Mouse (Mus musculus) C2C12 (cell line): ENCODE measurements around the gene Pdzd3.

Experiments used
- CEBPB ChIP-seq: IDR thresholded peaks from one replicate; pipeline ENCODE4 v1.6.1; 2011; ENCODE audit warnings: low read depth, mild to moderate bottlenecking, control low read depth, moderate library complexity
- CTCF ChIP-seq: IDR thresholded peaks from one replicate; pipeline ENCODE4 v1.5.1; 2011; ENCODE audit not compliant: control insufficient read depth, insufficient read depth, insufficient read length
- FOSL1 ChIP-seq: IDR thresholded peaks from one replicate; pipeline ENCODE4 v1.8.0; 2011; ENCODE audit warnings: mild to moderate bottlenecking, low read length; ENCODE audit not compliant: poor library complexity, insufficient read depth, severe bottlenecking
- MAX ChIP-seq: IDR thresholded peaks from one replicate; pipeline ENCODE4 v1.6.1; 2011; ENCODE audit warnings: mild to moderate bottlenecking, control low read depth
- MYOD1 ChIP-seq: IDR thresholded peaks from one replicate; pipeline ENCODE4 v1.6.1; 2011; ENCODE audit warnings: low read depth; ENCODE audit not compliant: control insufficient read depth, insufficient read length
- MYOG ChIP-seq: IDR thresholded peaks from one replicate; pipeline ENCODE4 v1.6.1; 2011; ENCODE audit not compliant: control insufficient read depth, insufficient read length; ENCODE audit errors: extremely low read depth
- USF1 ChIP-seq: IDR thresholded peaks from one replicate; pipeline ENCODE4 v1.6.1; 2011; ENCODE audit warnings: low read depth, mild to moderate bottlenecking, control low read depth, moderate library complexity

- TF ChIP-seq CEBPB (no peak), CTCF (no peak), USF1 (no peak), MYOD1 (no peak), MYOG (no peak), MAX (no peak), FOSL1 (no peak)
Measured at GRCm38 (mm10) chr9:44241418-44241817, 9.9 kb downstream of the Pdzd3 start.
